Mouse (Mus musculus) thymus, postnatal 0 days (tissue): ENCODE results near the gene BC005624. TPM values are rescaled to one million over a fixed set of nuclear protein-coding genes. Genes with fewer than 3 reads are reported as not detected.
A peak's percentile ranks its signal among the peaks of the same experiment; 100 is the strongest.

Source experiments
- DNase-seq: peaks from one replicate; pipeline ENCODE4 v3.0.0-alpha.2; 2015; ENCODE audit warnings: low spot score
- polyA plus RNA-seq: library from polyadenylated mRNA; unstranded; fragments of >200 nt; fragmentation: Nextera tagmentation; extraction: Ambion mirVana; gene quantifications from 2 replicates; pipeline ENCODE4 v1.2.1, GENCODE M21; 2015

The BC005624 gene
- polyA plus RNA-seq, result 64.0 and 66.2 TPM in 2 replicates

GRCm38 (mm10) chr2:30981790-30982513 is at the start of gene BC005624, which contains the start of gene Usp20:
Gene BC005624 (minus strand): TSS chr2:30982201.
Gene Usp20 (plus strand): TSS chr2:30982279.
- peak; percentile 100 for DNase-seq

GRCm38 (mm10) chr2:31026642-31027041 is 44.6 kb upstream of the BC005624 start:
- no peak for DNase-seq

GRCm38 (mm10) chr2:31025458-31025857 is 43.5 kb upstream of the BC005624 start:
- DNase-seq, result no peak

- DNase-seq, result peak; percentile 75
Observed at GRCm38 (mm10) chr2:31024618-31025370, 42.8 kb upstream of the BC005624 start.

- no peak for DNase-seq
Observed at GRCm38 (mm10) chr2:31023940-31024339, 41.9 kb upstream of the BC005624 start.

- DNase-seq, result no peak
Observed at GRCm38 (mm10) chr2:31020202-31020601, 38.2 kb upstream of the BC005624 start.

- no peak for DNase-seq
Observed at GRCm38 (mm10) chr2:31019011-31019410, 37.0 kb upstream of the BC005624 start.

- DNase-seq, result no peak
Observed at GRCm38 (mm10) chr2:31018519-31018918, 36.5 kb upstream of the BC005624 start.

- no peak for DNase-seq
Observed at GRCm38 (mm10) chr2:31017625-31018317, 35.8 kb upstream of the BC005624 start.

GRCm38 (mm10) chr2:31013371-31014120 is 31.5 kb upstream of the BC005624 start:
- DNase-seq, result no peak

GRCm38 (mm10) chr2:31007208-31007607 is 25.2 kb upstream of the BC005624 start:
- no peak for DNase-seq

- DNase-seq, result no peak
Observed at GRCm38 (mm10) chr2:31006434-31006833, 24.4 kb upstream of the BC005624 start.

GRCm38 (mm10) chr2:31005453-31005852 is 23.5 kb upstream of the BC005624 start:
- DNase-seq, result no peak

- DNase-seq, result no peak
Observed at GRCm38 (mm10) chr2:31002857-31003256, 20.9 kb upstream of the BC005624 start.

- DNase-seq, result no peak
Observed at GRCm38 (mm10) chr2:30998443-30999260, 16.7 kb upstream of the BC005624 start.

GRCm38 (mm10) chr2:30995432-30995996 is 13.5 kb upstream of the BC005624 start:
- DNase-seq, result no peak

GRCm38 (mm10) chr2:30994853-30995252 is 12.9 kb upstream of the BC005624 start:
- no peak for DNase-seq

GRCm38 (mm10) chr2:30990221-30990620 is 8.2 kb upstream of the BC005624 start:
- no peak for DNase-seq

- DNase-seq, result peak; percentile 57
Observed at GRCm38 (mm10) chr2:30985111-30986020, 3.4 kb upstream of the BC005624 start.
